Mouse (Mus musculus) brain, embryonic 14.5 days (tissue): ENCODE measurements around the gene Ltb4r1. TPM values are rescaled to one million over a fixed set of nuclear protein-coding genes. Genes with fewer than 3 reads are reported as not detected.

Source experiments
- DNase-seq: peaks from one replicate; pipeline ENCODE4 v3.0.0-alpha.2; 2011; ENCODE audit warnings: low read depth
- CTCF ChIP-seq: fragments of 200-500 bp; IDR thresholded peaks from 2 replicates; pipeline ENCODE4 v1.5.1; 2012; ENCODE audit warnings: inconsistent platforms, mild to moderate bottlenecking, moderate library complexity, borderline replicate concordance; ENCODE audit not compliant: insufficient read depth, insufficient read length; ENCODE audit errors: extremely low read depth
- POLR2A ChIP-seq: fragments of 200-500 bp; IDR thresholded peaks from 2 replicates; pipeline ENCODE4 v1.6.1; 2012; ENCODE audit warnings: mild to moderate bottlenecking, inconsistent platforms, borderline replicate concordance; ENCODE audit not compliant: poor library complexity, insufficient read depth, insufficient read length, severe bottlenecking; ENCODE audit errors: extremely low read depth
- polyA plus RNA-seq: library from polyadenylated mRNA; depleted of rRNA; stranded (reverse); fragments of >200 nt; gene quantifications from 2 replicates; pipeline ENCODE4 v1.2.3, GENCODE M21; 2012; rRNA removed

The Ltb4r1 gene
- polyA plus RNA-seq, result 0.45 and 0.71 TPM in 2 replicates

DNA sequence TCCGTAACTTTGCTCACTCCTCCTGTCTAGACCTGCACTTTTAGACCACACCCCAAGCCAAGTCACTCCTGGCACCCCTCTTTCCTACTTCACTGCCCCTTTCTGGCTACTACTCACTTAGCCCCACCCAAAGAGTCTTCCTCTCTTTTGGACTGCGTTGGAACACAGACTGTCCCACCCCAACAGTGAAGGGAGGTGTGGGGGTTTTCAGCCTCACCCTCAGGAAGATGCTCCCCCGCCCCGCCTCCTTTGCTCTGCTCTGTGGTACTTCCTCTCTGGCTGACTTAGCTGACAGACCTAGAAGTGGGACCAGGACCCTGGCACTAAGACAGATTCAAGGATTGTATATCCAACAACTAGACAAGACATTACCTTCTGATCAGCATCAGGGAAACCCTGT lies at the start of gene Ltb4r1:
Gene Ltb4r1 (plus strand): TSS at position 267 of the 400 bp plus-strand sequence.
- no peak for DNase-seq
- TF ChIP-seq POLR2A (no peak), CTCF (no peak)

DNA sequence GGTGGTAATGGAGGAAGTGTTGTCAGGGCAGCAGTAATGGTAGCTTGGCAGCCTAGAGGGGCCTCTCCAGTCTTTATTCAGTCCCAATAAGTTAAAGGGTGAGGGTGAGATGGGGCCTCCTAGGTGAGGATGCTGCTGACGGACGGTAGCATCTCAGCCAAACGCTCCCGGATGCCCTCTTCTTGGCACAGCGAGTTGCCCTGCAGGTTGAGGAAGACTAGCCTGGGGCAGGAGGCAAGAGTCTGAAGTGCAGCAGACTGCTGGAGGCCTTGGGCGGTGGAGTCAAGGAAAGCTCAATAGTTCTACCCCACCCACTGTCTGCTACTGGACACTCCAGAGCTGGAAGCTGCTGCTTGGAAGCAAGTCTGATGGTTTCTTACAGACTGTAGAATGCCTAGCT lies 49.5 kb upstream of the Ltb4r1 start:
- no peak for TF ChIP-seq POLR2A
- no peak for TF ChIP-seq CTCF

DNA sequence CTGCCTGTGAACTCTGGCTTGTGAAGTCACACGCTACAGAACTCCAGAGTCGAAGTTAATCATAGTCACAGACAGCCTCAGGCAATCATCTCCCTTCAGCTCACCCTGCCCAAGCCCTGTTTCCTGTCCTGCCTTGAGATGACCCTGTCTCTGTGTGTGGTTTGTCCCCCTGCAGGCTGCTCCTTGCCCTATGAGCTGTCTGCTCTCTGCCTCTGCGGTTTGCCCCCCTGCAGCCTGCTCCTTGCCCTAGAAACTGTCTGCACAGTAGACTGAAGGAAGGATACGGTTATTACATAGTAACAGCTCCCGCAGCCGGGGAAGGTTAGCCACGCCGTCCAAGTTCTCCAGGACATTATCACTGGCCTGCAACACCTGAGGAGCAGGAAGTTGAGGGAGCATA lies 48.9 kb upstream of the Ltb4r1 start:
- TF ChIP-seq CTCF (no peak), POLR2A (no peak)
- no peak for DNase-seq

More for the DNA sequence above, 49.5 kb upstream of the Ltb4r1 start:
- DNase-seq, result no peak

DNA sequence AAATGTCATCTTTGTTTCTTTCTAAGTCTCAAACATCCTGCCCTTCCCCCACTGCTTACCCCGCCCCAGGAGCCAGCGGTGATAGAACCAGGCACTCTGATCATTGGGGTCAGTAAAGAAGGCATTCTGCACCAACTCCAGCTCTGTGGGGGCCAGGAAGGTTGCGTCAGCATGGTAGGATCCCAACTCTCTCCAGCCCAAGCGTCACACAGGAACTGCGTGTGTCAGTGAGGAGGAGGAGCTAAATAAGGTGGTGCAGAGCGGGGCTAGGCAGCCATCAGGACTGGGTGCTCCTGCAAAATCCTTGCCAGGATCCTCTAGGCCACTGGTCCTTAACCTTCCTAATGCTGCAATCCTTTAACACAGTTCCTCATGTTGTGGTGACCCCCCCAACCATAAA lies 46.0 kb upstream of the Ltb4r1 start:
- no peak for DNase-seq
- TF ChIP-seq CTCF (no peak), POLR2A (no peak)

DNA sequence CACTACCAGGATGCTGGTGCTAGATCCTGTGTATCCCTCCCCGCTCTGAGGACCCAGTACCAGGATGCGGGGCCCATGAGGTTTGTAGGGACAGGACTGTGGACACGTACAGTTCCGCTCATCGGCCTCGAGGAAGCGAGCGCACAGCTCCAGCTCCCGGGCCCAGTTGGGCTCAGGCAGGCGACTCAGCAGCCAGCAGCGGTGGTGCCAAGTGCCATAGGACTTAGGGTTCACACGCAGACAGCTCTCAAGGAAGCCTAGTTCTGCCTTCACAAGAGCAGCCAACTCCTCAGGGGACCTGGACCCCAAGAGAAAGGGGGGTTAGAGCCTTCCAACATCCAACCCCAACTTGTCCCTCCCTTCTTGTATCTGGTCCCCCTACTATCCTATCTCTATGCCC lies 45.1 kb upstream of the Ltb4r1 start:
- TF ChIP-seq CTCF (no peak), POLR2A (no peak)
- DNase-seq, result no peak

DNA sequence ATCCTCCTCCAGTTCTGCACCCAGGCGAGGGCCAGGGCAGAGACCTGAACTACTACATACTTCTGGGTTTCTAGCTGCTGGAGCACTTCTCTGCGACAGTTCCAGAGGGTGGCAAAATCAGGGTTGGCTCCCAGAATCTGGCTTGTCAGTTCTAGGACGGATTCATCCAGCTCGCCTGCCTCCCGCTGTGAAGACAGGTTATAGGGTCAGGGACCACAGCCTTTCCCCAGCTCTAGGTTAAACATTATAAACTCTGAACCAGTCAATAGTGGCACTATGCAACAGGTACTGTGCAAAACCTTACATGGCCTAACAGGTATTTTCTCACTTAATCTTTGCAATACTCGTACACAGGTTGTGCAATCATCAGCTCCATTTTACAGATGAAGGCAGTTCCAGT lies 44.7 kb upstream of the Ltb4r1 start:
- TF ChIP-seq POLR2A, result no peak
- no peak for TF ChIP-seq CTCF
- DNase-seq, result no peak

DNA sequence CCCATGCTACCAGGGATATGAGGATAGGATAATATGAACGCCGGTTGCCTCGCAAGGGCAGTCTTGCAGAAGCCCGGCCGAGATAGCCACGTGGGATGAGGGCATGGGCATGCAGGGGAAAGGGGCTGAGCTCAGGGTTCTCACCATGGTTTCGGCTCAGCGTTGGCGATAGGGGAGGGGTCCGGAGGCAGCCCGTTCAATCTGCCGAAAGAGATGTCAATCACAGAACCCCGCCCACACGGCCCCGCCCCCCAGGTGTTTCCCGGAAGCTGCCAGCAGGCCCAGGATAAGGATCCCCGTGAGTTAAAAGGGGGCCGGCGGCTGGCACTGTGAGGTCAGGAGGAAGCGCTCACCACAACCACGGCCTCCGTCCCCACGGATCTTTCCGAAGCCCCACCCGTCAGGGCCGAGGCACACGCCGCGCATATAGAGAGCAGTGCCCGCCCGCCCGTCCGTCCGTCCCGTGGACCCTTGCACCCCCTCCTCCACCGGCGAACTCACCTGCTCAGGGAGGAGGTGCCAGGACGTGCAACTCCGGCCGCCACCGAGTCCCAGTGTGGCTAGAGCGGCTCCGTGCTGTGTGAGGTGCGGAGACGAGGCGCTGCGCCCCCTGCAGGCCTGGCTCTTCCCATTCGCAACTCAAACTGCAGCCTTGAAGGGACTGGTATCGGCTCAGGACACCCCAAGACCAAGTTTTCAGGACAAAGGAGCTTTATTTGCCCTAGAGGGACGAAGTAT lies 43.9 kb upstream of the Ltb4r1 start, which contains the start of gene Rabggta:
Gene Rabggta (minus strand): TSS at position 564 of the 738 bp plus-strand sequence.
- DNase-seq, result peak; percentile 98
- TF ChIP-seq CTCF, result peak; percentile 94
- peak; percentile 44; the same call in 1 of the 2 replicates for TF ChIP-seq POLR2A

DNA sequence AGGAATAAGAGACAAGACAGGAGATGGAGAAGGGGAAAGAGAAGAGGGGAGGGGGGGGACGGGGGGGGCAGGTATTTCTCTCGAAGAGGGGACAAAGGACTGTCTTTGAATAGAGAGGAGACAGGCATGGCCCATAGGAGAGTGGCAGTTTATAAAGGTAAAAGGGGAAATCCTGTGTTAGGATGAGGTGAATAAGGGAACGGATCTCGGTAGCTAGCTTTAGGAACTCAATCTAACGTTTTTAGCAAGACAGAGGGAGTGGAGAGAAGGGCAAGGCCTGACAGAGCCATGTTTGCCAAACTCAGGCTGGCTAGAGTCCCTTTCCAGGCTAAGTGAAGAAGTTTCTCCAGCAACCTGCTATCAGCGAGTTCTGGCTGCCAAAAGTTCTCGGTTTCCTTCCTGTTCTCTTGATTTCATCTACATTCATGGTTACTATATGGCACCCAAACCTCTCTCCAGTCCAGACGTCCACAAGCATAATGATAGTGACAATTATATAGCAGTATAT lies 43.3 kb upstream of the Ltb4r1 start:
- TF ChIP-seq CTCF (no peak), POLR2A (no peak)
- peak; percentile 14 for DNase-seq

DNA sequence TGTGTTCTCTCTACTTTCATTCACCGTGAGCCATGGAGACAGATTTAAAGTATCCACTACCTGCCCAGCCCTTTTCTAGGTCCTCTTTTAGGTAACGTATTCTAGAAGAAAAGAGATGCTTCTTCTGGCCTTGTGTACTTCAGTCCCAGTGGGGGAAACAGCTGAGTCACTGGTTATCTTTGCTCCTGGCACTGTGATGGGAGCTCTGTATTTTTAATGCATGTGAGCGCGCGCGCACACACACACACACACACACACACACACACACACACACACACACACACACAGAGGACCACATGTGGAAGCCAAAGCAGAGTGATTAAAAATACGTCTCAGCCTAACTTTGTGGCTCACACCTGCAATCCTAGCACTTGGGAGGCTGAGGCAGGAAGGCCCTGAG lies 42.3 kb upstream of the Ltb4r1 start:
- DNase-seq, result no peak
- TF ChIP-seq CTCF (no peak), POLR2A (no peak)

DNA sequence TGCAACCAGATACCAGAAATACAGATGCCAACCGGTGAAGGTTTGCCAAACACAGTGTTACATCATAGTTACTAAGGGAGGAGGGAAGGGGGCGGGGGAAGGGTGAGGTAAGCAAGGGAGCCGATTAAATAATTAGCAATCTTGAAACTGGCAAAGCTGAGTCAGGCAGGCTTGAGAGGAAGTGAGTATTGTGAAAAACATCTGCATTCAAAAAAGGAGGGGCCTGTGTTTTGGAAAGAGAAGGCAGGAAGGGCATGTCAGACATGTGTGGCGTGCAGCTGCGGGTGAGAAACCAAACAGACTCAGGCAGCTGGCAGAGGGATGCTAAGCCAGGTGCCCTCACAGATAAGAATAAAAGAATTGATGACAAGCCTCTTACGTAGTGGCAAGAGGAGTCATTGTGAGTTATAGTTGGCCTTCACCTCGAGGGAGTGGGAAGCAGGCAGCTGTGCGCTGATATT lies 41.3 kb upstream of the Ltb4r1 start:
- TF ChIP-seq POLR2A (no peak), CTCF (no peak)
- peak; percentile 8 for DNase-seq

DNA sequence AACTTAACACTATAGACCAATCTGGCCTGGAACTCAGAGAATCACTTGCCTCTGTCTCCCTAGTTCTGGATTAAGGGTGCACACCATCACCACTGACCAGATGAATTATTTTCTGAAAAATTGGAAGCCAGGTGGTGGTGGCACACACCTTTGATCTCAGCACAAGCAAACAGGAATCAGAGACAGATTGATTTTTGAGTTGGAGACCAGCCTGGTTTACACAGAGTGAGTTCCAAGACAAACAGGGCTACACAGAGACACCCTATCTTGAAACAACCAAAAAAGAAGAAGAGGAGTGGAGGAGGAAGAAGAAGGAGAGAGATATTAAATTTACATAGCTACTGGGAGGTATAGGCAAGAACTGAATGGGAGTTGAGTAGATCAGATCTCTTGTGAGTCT lies 39.5 kb upstream of the Ltb4r1 start:
- DNase-seq, result no peak
- TF ChIP-seq POLR2A (no peak), CTCF (no peak)

DNA sequence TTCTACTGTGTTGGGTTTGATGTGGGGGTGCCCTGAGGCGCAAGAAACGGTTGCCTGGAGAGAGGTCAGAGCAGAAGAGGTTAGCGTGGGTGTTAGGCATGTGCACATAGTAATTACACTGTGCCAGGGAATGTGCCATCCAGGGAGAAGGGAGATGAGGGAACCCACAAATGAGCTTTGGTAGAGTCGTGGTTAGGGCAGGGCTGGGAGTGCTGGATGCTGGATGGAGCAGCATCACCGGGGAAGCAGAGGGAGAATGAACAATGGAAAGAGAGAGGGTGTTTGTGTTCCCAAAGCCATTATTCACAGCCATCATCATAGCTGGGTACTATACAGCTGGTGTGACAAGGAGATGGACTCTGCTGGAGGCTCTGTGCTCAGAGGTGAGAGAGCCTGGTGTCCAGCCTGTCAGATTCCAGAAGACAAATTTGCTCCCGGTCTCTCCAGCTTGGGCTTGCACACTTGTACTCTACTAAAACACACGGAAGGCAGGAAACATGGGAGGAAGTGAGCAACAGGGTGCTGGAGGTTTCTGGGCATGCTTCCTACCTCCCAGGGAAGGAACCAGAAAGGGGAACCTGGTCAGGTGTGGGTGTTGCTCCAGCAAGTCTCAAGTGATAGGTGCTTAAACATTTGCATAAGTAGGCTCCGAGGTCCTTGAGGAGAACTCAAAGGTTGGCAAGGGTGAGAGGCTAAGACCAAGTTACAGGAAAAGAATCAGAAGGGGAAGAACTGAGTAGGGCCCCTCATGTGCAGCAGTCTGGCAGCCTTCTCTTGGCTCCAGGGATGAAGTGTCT lies 37.7 kb upstream of the Ltb4r1 start:
- DNase-seq, result no peak
- TF ChIP-seq POLR2A, result no peak
- TF ChIP-seq CTCF, result no peak

DNA sequence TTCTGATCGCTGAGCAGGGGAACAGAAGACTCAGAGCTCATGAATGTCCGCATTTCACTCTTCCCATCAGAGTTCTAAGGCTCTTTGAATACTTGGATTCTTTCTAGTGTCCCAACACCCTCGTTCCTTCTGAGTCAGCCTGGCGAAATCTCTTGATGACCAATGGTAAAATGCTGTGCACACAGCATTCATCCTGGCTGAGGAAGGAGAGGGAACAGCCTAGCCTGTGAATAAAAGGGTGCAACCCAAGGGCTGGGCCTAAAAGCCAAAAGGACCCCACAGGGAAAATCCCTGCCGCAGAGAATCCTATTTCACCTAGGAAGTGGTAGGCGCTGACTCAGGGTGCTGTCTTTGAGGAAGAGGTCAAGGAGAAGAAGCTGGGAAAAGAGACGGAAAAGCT lies 35.6 kb upstream of the Ltb4r1 start:
- no peak for DNase-seq
- TF ChIP-seq CTCF, result no peak
- TF ChIP-seq POLR2A, result no peak
